ENCODE assay signal across 8 mouse cellular contexts in genomic region chr10:40713018-40713608, GRCm38 (mm10). TPM values are rescaled to one million over a fixed set of nuclear protein-coding genes. Genes with fewer than 3 reads are reported as not detected.
DNase-seq lines count a peak whose midpoint lies in the region; ATAC-seq lines count a peak whose summit lies in the region.

No protein-coding gene starts in this region.

- intact Hi-C loops in left cerebral cortex, postnatal 25 days (cut with DNase I), result no loop called here

- peak overlapping the region; percentile 21; the same call in 1 of the 2 replicates for H3K27ac ChIP-seq in embryonic facial prominence, embryonic 10.5 days (replicated peaks)

- WGBS in embryonic facial prominence, embryonic 10.5 days, result 32% methylated on average over 9 of the region's 9 CpGs

- no peaks in the 10 kb centered on the region for H3K27me3 ChIP-seq in embryonic facial prominence, embryonic 10.5 days (replicated peaks; ENCODE audit: low read depth, poor library complexity, severe bottlenecking)

- peaks cover 13% of the 10 kb centered on the region for H3K4me1 ChIP-seq in embryonic facial prominence, embryonic 10.5 days

- no peak for ATAC-seq in erythroblast, adult 5-6 weeks (replicated peaks; ENCODE audit: low FRiP score, poor library complexity, severe bottlenecking)

- H3K4me3 ChIP-seq in embryonic facial prominence, embryonic 10.5 days, result 0 out of 2 replicates have a peak overlapping the region, but pooled peaks have one; percentile 11

- H3K9me3 ChIP-seq in embryonic facial prominence, embryonic 10.5 days, result no peaks in the 10 kb centered on the region

- no peaks in the 10 kb centered on the region for H3K36me3 ChIP-seq in embryonic facial prominence, embryonic 10.5 days (replicated peaks)

- peak; percentile 33 to 36 for DNase-seq in right cerebral cortex, postnatal 10 days (ENCODE audit: low spot score in 2 of 2)
- DNase-seq in right cerebral cortex, postnatal 14 days, result no peak
- peak; percentile 72 for DNase-seq in embryonic facial prominence, embryonic 10.5 days (ENCODE audit: low spot score)
- peak; percentile 59 for DNase-seq in kidney, postnatal 10 days
- peak; percentile 49 to 66 for DNase-seq in natural killer cell, adult 2 months (ENCODE audit: low spot score in 2 of 2)
- DNase-seq in left cerebral cortex, postnatal 25 days (ENCODE audit: low spot score in 2 of 2), result no peak
- no peak for DNase-seq in B cell, adult 2 months

RNA-seq across cellular contexts. Expression of gene Mettl24, which starts 30.0 kb away (rescaled TPM):
- polyA plus RNA-seq in embryonic facial prominence, embryonic 10.5 days (2016; fragmentation: Nextera tagmentation; extraction: Ambion mirVana), result 0.92 and 1.5 TPM in 2 replicates
- 1 to 10 TPM; 2.1 to 2.2 TPM for total RNA-seq in left cerebral cortex, postnatal 25 days (2021)
- total RNA-seq in erythroblast, adult 5-6 weeks (2015; ENCODE audit: low replicate concordance), result not detected in 2 replicates
- not detected in 2 replicates for total RNA-seq in erythroblast, adult 5-6 weeks (2017; ENCODE audit: low replicate concordance)

Comparison
In these comparisons a context has a peak if more than half of its experiments do, and no peak if none do; other contexts are left out.
1. DNase-seq: peak in right cerebral cortex, postnatal 10 days (2 of 2), embryonic facial prominence, embryonic 10.5 days (single experiment), kidney, postnatal 10 days (single experiment) and natural killer cell, adult 2 months (2 of 2); none in right cerebral cortex, postnatal 14 days (single experiment), left cerebral cortex, postnatal 25 days (0 of 2) and B cell, adult 2 months (0 of 2).